Mouse (Mus musculus): ENCODE results near the gene Mmp28. TPM values are rescaled to one million over a fixed set of nuclear protein-coding genes. Genes with fewer than 3 reads are reported as not detected.

Mmp28 gene
- total RNA-seq, 2 experiments from 2014 or later = 1.6 to 2.0 TPM

- intact Hi-C loops (cut with DNase I) = no loop called here
- DNase-seq = no peak
These were observed 14.0 kb downstream of the Mmp28 start for GRCm38 (mm10) chr11:83448927-83449236.

GRCm38 (mm10) chr11:83448021-83448926 is 14.6 kb downstream of the Mmp28 start:
- intact Hi-C loops (cut with DNase I) = no loop called here
- no peak for DNase-seq

DNA sequence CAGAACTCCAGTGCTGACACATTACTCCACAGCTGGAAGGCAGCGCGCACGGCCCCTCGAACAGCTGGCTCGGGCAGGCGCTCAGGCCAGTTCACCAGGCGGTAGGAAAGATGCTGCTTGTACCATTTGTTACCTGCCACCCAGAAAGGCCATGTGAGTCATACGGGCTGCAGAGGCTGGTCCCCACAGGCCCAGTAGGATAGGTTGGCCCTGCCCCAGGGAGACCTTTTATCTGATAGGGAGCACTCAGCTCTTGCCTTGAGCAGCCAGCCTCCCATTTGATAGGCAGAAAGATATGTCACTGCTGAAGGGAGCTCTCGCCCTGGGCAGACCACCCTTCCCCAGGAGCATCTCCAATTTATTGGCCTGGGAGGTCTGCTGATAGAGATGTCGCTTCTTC is 15.3 kb downstream of the Mmp28 start:
- intact Hi-C loops (cut with DNase I) = no loop called here
- DNase-seq = no peak

GRCm38 (mm10) chr11:83445001-83445400 is 17.9 kb downstream of the Mmp28 start:
- no peak for DNase-seq
- intact Hi-C loops (cut with DNase I) = no loop called here

DNA sequence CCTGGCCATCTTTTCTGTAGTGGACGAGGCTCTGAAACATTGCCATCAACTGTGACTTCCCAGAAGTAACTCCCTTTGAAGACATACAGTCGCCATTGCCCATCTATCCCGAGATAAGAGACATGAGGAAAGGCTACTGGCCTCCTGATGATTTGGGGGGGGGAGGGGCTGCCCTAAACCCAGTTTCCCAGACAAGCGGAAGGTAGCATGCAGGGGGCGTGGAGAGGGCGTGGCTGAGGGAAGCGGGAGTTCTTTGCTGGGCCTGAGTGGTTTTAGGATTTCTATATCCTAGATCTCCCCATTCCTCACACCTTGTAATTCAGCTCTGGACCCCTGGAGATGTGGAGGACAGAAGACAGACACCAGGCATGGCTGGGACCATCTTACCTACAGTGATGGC is 19.0 kb downstream of the Mmp28 start:
- DNase-seq = no peak

DNA sequence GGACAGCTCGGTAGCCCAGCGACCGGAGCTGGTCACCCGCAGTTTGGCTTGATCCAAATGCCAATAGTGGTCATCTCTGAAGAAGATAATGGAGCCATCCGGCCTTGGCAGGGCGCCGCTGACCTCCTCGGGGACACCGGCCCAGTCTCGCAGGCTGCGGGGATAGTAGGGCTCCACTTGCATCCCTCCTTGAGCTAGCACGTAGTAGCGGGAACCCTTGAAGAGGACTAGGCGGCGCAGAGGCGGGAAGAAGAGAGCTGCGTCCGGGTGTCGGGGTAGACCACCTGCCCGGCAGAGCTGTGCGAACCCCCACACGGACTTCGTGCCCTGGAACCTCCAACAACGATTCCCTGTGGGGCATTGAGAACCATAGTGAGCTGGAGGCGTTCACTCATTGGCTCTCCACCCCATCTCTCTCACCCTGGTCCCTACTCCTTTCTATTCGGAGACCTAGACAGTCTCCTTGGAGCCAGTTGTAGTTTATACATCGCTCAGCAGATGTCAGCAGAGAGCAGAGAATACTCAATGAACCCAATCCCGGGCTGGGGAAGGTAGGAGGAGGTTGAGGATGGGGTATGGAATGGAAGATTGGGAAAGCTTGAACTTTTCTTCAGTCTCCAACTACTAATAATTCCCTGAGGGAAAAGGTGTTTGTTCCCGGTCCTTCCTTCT is 20.1 kb downstream of the Mmp28 start:
- intact Hi-C loops (cut with DNase I) = loop anchor here (5.0 kb wide), 1 partner anchor 300 kb away; no protein-coding TSS in a partner anchor
- DNase-seq = peak in 1 of 2 experiments; percentile 68

More for the DNA sequence above, 19.0 kb downstream of the Mmp28 start:
- intact Hi-C loops (cut with DNase I) = loop anchor here (5.0 kb wide), 1 partner anchor 298 kb away; no protein-coding TSS in a partner anchor

DNA sequence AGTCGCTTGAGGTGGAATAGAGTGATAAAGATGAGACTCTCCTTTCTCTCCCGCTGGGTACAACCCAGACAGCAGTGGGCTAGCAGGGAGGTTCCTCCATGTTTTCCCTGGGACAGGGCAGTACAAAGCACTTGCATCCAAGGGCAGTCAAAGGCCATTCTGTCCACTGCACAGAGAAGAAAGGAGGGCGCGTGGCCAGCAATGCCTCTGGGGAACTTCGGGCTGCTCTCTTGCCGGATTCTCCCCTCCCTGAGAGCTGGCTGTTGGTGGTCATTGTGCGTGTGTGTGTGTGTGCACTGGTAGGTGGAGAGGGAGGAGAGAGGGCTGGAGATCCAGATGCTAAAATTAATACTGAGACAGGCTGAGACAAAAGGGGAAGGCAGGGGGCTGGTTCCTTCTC is 21.6 kb downstream of the Mmp28 start:
- intact Hi-C loops (cut with DNase I) = loop anchor here (2.0 to 5.0 kb wide), 2 partner anchors 32 to 301 kb away; partner anchors contain the start of gene Taf15
- peak; percentile 40 to 51 for DNase-seq

DNA sequence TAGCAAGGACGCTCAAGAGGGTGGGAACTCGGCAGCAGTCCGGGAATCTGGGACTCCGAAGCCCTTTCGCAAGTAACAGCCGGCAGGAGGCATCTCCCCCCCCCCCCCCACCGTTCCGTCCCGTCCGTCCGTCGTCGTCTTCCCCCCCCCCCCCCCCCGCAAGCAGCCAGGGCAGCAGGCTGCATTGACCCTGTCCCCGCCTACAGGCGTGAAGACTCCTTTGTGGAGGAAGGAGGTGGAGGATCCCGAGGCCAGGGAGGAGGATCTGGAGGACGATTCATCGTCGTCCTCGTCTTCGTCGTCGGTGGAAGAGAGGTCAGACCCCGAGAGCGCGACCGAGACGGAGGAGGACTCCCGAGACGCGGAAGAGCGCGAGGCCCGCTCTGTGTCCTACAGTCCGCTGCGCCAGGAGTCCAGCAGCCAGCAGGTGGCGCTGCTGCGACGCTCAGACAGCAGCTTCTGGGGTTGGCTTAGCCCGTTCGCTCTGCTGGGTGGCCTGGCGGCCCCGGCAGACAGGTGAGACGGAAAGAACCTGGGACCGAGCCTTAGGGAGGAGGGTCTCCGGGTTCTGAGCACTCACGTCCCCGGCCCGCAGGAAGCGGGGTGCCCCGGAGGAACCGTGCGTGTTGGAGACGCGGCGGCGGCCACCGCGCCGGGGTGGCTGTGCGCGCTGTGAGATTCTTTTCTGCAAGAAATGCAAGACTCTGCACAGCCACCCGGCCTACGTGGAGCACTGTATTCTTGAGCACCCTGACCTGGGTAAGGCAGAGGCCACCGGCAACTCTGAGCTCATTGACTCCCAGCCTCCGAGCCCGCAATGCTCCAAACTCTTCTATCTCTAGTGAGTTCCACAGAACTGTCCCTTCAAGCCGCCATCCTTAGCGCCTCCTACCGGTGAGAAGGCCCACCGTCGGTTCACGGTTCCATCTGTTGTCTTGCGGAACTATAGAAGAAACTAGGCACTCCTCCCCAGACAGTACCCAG is 22.5 kb downstream of the Mmp28 start:
- intact Hi-C loops (cut with DNase I) = loop anchor here (2.0 to 5.0 kb wide), 2 partner anchors 32 to 302 kb away; partner anchors contain the start of gene Taf15
- peak; percentile 79 to 80 for DNase-seq

- intact Hi-C loops (cut with DNase I) = loop anchor here (2.0 to 5.0 kb wide), 2 partner anchors 33 to 303 kb away; partner anchors contain the start of gene Taf15
- no peak for DNase-seq
These were observed 23.3 kb downstream of the Mmp28 start for GRCm38 (mm10) chr11:83439426-83440060.

GRCm38 (mm10) chr11:83437377-83437776 is 25.5 kb downstream of the Mmp28 start, which contains the start of gene 1700020L24Rik:
TSS of gene 1700020L24Rik (plus strand) at chr11:83437677.
- intact Hi-C loops (cut with DNase I) = no loop called here
- DNase-seq = no peak

DNA sequence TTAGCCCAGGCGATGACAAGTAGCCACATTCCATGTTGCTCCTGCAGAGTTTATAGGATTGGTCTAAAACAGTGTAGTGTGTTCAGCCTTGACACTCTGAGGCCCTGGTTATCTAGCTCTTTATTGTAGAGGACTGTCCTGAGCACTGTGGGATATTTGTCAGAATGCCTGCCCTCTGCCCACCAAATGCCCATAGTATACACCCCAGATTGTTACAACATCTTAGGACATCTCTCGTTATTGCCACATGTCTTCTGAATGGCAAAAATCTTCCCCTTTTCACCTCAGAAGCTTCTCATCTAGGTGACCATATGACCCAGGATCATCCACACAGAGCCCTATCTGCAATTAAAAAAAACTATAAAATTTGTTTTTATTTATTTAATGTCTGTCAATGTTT is 30.3 kb downstream of the Mmp28 start:
- intact Hi-C loops (cut with DNase I) = no loop called here
- no peak for DNase-seq

GRCm38 (mm10) chr11:83429355-83429754 is 33.5 kb downstream of the Mmp28 start, which contains the start of gene Gas2l2:
TSS of gene Gas2l2 (minus strand) at chr11:83429455.
- intact Hi-C loops (cut with DNase I) = loop anchor here (10.0 kb wide), 1 partner anchor 375 kb away; no protein-coding TSS in a partner anchor
- DNase-seq = no peak

DNA sequence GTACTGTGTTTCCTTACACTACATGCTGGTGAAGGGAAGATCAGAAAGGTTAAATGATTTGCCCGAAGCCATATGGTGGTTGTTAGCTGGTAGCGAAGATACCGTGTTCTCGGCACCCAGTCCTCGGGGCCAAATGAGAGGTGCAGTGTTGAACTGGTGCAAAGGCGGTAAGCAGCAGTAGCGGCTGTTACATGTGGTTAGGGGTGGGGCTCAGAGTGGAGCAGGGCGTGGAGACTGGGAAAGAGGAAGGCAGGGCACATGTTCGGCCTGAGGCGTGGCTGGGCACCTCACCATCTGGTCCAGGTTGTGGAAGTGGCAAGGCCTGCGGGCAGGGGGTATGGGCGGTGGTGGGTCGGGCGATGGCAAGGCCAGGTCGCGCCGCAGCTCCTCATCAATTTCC is 35.9 kb downstream of the Mmp28 start:
- no peak for DNase-seq
- intact Hi-C loops (cut with DNase I) = loop anchor here (10.0 kb wide), 1 partner anchor 372 kb away; no protein-coding TSS in a partner anchor

GRCm38 (mm10) chr11:83424681-83425080 is 38.2 kb downstream of the Mmp28 start:
- intact Hi-C loops (cut with DNase I) = loop anchor here (2.0 to 10.0 kb wide), 3 partner anchors 68 to 370 kb away; no protein-coding TSS in a partner anchor
- peak; percentile 43 to 55 for DNase-seq

- DNase-seq = peak in 1 of 2 experiments; percentile 52
- intact Hi-C loops (cut with DNase I) = loop anchor here (10.0 kb wide), 1 partner anchor 367 kb away; no protein-coding TSS in a partner anchor
These were observed 41.6 kb downstream of the Mmp28 start for GRCm38 (mm10) chr11:83421305-83421704.

GRCm38 (mm10) chr11:83420338-83420737 is 42.5 kb downstream of the Mmp28 start:
- intact Hi-C loops (cut with DNase I) = loop anchor here (10.0 kb wide), 1 partner anchor 366 kb away; no protein-coding TSS in a partner anchor
- DNase-seq = no peak

DNA sequence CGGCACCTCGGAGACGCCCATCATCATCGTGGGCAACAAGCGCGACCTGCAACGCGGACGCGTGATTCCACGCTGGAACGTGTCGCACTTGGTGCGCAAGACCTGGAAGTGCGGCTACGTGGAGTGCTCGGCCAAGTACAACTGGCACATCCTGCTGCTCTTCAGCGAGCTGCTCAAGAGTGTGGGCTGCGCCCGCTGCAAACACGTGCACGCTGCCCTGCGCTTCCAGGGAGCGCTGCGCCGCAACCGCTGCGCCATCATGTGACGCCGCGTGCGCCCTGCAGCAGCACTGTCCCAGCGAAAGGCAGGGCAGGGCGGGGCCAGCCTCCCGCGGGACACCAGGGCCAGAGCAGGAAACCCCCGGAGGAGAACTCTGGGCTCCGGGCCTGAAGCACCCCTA is 44.3 kb downstream of the Mmp28 start:
- no peak for DNase-seq
- intact Hi-C loops (cut with DNase I) = no loop called here

DNA sequence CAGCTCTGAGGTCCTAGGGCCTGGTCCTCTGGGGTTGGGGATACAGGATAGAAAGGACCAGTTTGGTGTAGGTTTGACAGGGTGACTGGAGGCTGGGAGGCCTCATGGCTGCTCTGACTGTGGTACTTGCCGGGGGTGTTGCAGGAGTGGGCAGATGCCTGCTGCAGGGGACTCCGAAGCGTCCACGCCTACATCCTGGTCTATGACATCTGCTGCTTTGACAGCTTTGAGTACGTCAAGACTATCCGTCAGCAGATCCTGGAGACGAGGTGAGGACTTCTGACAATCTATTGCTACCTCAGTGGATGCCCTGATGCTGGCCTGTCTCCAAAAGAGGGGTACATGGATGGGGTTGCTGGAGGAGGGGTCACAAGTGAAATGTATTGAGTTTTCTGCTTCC is 45.2 kb downstream of the Mmp28 start:
- DNase-seq = no peak
- intact Hi-C loops (cut with DNase I) = no loop called here

GRCm38 (mm10) chr11:83417080-83417479 is 45.8 kb downstream of the Mmp28 start:
- no peak for DNase-seq
- intact Hi-C loops (cut with DNase I) = no loop called here
